ENCODE assay signal across 28 mouse cellular contexts in genomic region chr5:99368615-99369014, GRCm38 (mm10).
DNase-seq lines count a peak whose midpoint lies in the region; ATAC-seq lines count a peak whose summit lies in the region.
"Had no signal": no experiment of that assay in that cellular context is flagged by ENCODE, and none has a peak within 500 bp of the region (broad histone marks: within the 10 kb centered on the region; RNA-seq: fewer than 3 reads in every experiment).

No protein-coding gene starts in this region.

- 0 out of 2 replicates have a peak, but pooled peaks cover 3% of the 10 kb centered on the region for H3K4me1 ChIP-seq in limb, embryonic 11.5 days (ENCODE audit: control insufficient read depth, insufficient read depth, low read length)
- H3K4me1 ChIP-seq in limb, embryonic 10.5 days: peaks cover 24% of the 10 kb centered on the region
- H3K4me1 ChIP-seq in liver, embryonic 13.5 days (replicated peaks): peaks cover 43% of the 10 kb centered on the region
- H3K4me1 ChIP-seq in liver, embryonic 16.5 days (ENCODE audit: control insufficient read depth, low read depth, low read length): peaks cover 18% of the 10 kb centered on the region
- H3K4me1 ChIP-seq: embryonic facial prominence, embryonic 12.5 days; embryonic facial prominence, embryonic 15.5 days; forebrain, embryonic 12.5 days; forebrain, embryonic 15.5 days had no signal

- no peaks in the 10 kb centered on the region for H3K36me3 ChIP-seq in limb, embryonic 11.5 days (ENCODE audit: control insufficient read depth, insufficient read depth, low read length)
- no peaks in the 10 kb centered on the region for H3K36me3 ChIP-seq in limb, embryonic 10.5 days
- H3K36me3 ChIP-seq in liver, embryonic 13.5 days: no peaks in the 10 kb centered on the region
- H3K36me3 ChIP-seq in liver, embryonic 16.5 days (ENCODE audit: control insufficient read depth, insufficient read depth): no peaks in the 10 kb centered on the region
- H3K36me3 ChIP-seq: embryonic facial prominence, embryonic 12.5 days; embryonic facial prominence, embryonic 15.5 days; forebrain, embryonic 12.5 days; forebrain, embryonic 15.5 days; heart, embryonic 10.5 days; heart, embryonic 13.5 days had no signal

- no peaks in the 10 kb centered on the region for H3K27me3 ChIP-seq in limb, embryonic 11.5 days (ENCODE audit: control insufficient read depth, insufficient read depth, low read length)
- H3K27me3 ChIP-seq in limb, embryonic 10.5 days (ENCODE audit: low read depth, poor library complexity, severe bottlenecking): no peaks in the 10 kb centered on the region
- no peaks in the 10 kb centered on the region for H3K27me3 ChIP-seq in liver, embryonic 13.5 days
- no peaks in the 10 kb centered on the region for H3K27me3 ChIP-seq in liver, embryonic 16.5 days (ENCODE audit: control insufficient read depth, insufficient read depth, low read depth, low read length)
- H3K27me3 ChIP-seq: embryonic facial prominence, embryonic 12.5 days; embryonic facial prominence, embryonic 15.5 days; forebrain, embryonic 15.5 days; heart, embryonic 13.5 days had no signal

- H3K27ac ChIP-seq in limb, embryonic 11.5 days (replicated peaks; ENCODE audit: low read depth, low read length): no peak overlapping the region
- H3K27ac ChIP-seq in limb, embryonic 10.5 days: no peak overlapping the region
- H3K27ac ChIP-seq in liver, embryonic 13.5 days: no peak overlapping the region; the same call in 1 of the 2 replicates
- no peak overlapping the region; the same call in 1 of the 2 replicates for H3K27ac ChIP-seq in liver, embryonic 16.5 days (ENCODE audit: low read length)
- H3K27ac ChIP-seq: embryonic facial prominence, embryonic 12.5 days; embryonic facial prominence, embryonic 15.5 days; forebrain, embryonic 12.5 days; forebrain, embryonic 15.5 days; heart, adult 2 months; heart, embryonic 10.5 days; heart, embryonic 13.5 days; hindbrain, embryonic 14.5 days; hindbrain, postnatal 0 days had no signal

- H3K4me3 ChIP-seq in limb, embryonic 11.5 days (ENCODE audit: low read depth, low read length): no peak overlapping the region
- no peak overlapping the region for H3K4me3 ChIP-seq in limb, embryonic 10.5 days
- H3K4me3 ChIP-seq in liver, embryonic 13.5 days (replicated peaks): no peak overlapping the region
- H3K4me3 ChIP-seq in liver, embryonic 16.5 days (ENCODE audit: low read depth, low read length): no peak overlapping the region
- H3K4me3 ChIP-seq: embryonic facial prominence, embryonic 12.5 days; embryonic facial prominence, embryonic 15.5 days; erythroblast, embryonic 14.5 days; forebrain, embryonic 12.5 days; forebrain, embryonic 15.5 days; heart, adult 2 months; heart, embryonic 10.5 days; heart, embryonic 13.5 days had no signal

- H3K4me2 ChIP-seq in limb, embryonic 11.5 days (ENCODE audit: low read depth, severe bottlenecking): no peak overlapping the region
- H3K4me2 ChIP-seq in liver, embryonic 13.5 days: peak overlapping the region; percentile 30
- peak overlapping the region; percentile 29; the same call in 1 of the 2 replicates for H3K4me2 ChIP-seq in liver, embryonic 16.5 days (ENCODE audit: low read depth, low read length)
- H3K4me2 ChIP-seq: embryonic facial prominence, embryonic 12.5 days; embryonic facial prominence, embryonic 15.5 days; forebrain, embryonic 12.5 days; forebrain, embryonic 15.5 days; heart, embryonic 13.5 days; hindbrain, embryonic 14.5 days had no signal

- DNase-seq in limb, embryonic 11.5 days (ENCODE audit: low spot score): no peak
- DNase-seq in limb, embryonic 10.5 days (ENCODE audit: low spot score): no peak
- DNase-seq in c-Kit-positive CD71-positive TER-119-positive erythroid progenitor cells, embryonic 14.5 days (ENCODE audit: low spot score): peak; percentile 14
- no peak for DNase-seq in liver, embryonic 13.5 days
- DNase-seq in Muller cell, postnatal 12 days (ENCODE audit: inconsistent ontology term): no peak
- DNase-seq in B cell, adult 2 months: no peak
- DNase-seq: adrenal gland, adult 8-10 months; adrenal gland, postnatal 25 days; cerebellum, adult 18-20 months; cerebellum, adult 9-10 months; cerebellum, postnatal 14 days; gastrocnemius, postnatal 10 days; gastrocnemius, postnatal 36 days; heart, adult 2 months; heart, postnatal 14 days; heart, postnatal 4 days had no signal

- WGBS in limb, embryonic 11.5 days: 46% methylated on average over 1 of the region's 1 CpGs
- 66% methylated on average over 1 of the region's 1 CpGs for WGBS in limb, embryonic 10.5 days
- 26% methylated on average over 1 of the region's 1 CpGs for WGBS in liver, embryonic 13.5 days (ENCODE audit: insufficient replicate concordance)
- WGBS in liver, embryonic 16.5 days (ENCODE audit: insufficient replicate concordance): 25% methylated on average over 1 of the region's 1 CpGs

- ATAC-seq in limb, embryonic 11.5 days (ENCODE audit: insufficient number of reproducible peaks, low FRiP score, low TSS enrichment, low read depth): peak; percentile 77; the same call in 1 of the 2 replicates
- peak; percentile 85 for ATAC-seq in liver, embryonic 13.5 days (ENCODE audit: low read depth)
- peak; percentile 71 for ATAC-seq in liver, embryonic 16.5 days (ENCODE audit: low read depth)
- ATAC-seq: activated CD4-positive, CD25-positive, alpha-beta regulatory T cell, adult 4 months; CD4-positive, CD25-positive, alpha-beta regulatory T cell, adult 4 months; forebrain, embryonic 15.5 days; hindbrain, postnatal 0 days had no signal

- no peaks in the 10 kb centered on the region for H3K9me3 ChIP-seq in limb, embryonic 11.5 days (ENCODE audit: control insufficient read depth, low read length)
- H3K9me3 ChIP-seq in limb, embryonic 10.5 days (replicated peaks): no peaks in the 10 kb centered on the region
- H3K9me3 ChIP-seq in liver, embryonic 13.5 days (replicated peaks): no peaks in the 10 kb centered on the region
- H3K9me3 ChIP-seq in liver, embryonic 16.5 days (replicated peaks; ENCODE audit: control insufficient read depth, low read length): no peaks in the 10 kb centered on the region
- H3K9me3 ChIP-seq: embryonic facial prominence, embryonic 12.5 days; embryonic facial prominence, embryonic 15.5 days; forebrain, embryonic 12.5 days; forebrain, embryonic 15.5 days; heart, embryonic 10.5 days; heart, embryonic 13.5 days had no signal

- H3K9ac ChIP-seq in limb, embryonic 11.5 days (ENCODE audit: low read length): no peak overlapping the region
- H3K9ac ChIP-seq in liver, embryonic 13.5 days: no peak overlapping the region
- no peak overlapping the region for H3K9ac ChIP-seq in liver, embryonic 16.5 days (ENCODE audit: low read depth, low read length)
- H3K9ac ChIP-seq: embryonic facial prominence, embryonic 12.5 days; embryonic facial prominence, embryonic 15.5 days; forebrain, embryonic 12.5 days; forebrain, embryonic 15.5 days; heart, embryonic 13.5 days; hindbrain, embryonic 14.5 days had no signal
